ENCODE assay signal across 8 mouse cellular contexts in the genomic region with DNA sequence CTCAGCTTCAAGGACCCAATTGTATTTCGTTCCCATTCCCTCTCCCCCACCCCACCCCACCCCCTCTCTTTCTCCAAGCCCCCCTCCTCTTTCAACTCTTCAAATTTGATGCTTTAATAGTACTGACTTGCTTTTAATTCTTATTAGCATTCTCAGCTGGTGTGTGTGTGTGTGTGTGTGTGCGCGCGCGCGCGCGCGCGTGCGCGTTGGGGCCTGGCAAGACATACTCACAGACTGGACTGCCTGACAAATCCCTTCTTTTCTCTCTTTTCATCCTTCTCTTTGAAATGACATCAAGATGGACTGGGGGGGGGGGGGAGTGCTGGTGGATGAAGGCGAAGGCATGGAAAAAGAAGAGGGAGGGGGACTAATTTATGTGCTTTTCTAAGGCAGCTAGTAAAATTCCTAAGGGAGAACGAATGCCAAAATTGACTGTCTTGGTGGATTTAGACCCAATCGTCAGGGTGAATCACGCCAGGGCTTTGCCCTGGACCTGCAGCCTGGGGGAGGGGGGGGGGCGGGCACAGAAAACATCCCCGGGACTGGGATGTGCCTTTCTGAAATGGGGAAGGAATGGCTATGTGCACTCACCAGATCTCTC. TPM values are rescaled to one million over a fixed set of nuclear protein-coding genes. Genes with fewer than 3 reads are reported as not detected.
DNase-seq lines count a peak whose midpoint lies in the region; ATAC-seq and TF ChIP-seq lines count a peak whose summit lies in the region.

No protein-coding gene starts in this region.

- H3K36me3 ChIP-seq in MEL (ENCODE audit: control insufficient read depth in 1 of 2, insufficient read depth in 2 of 2, low read length in 2 of 2): peaks cover 0 to 28% of the 10 kb centered on the region in 2 experiments; a peak in 2 of 4 replicates
- H3K36me3 ChIP-seq in forebrain, embryonic 12.5 days (replicated peaks): no peaks in the 10 kb centered on the region
- no peaks in the 10 kb centered on the region for H3K36me3 ChIP-seq in limb, embryonic 12.5 days
- H3K36me3 ChIP-seq in neural tube, embryonic 11.5 days (ENCODE audit: control insufficient read depth, insufficient read depth, low read length): no peaks in the 10 kb centered on the region

- TF ChIP-seq EP300 in MEL (IDR thresholded peaks at IDR 0.05; ENCODE audit: low read depth in 1 of 2, low read length in 2 of 2): no peak

- ATAC-seq in forebrain, embryonic 12.5 days (ENCODE audit: low FRiP score): no peak
- no peak for ATAC-seq in limb, embryonic 12.5 days (ENCODE audit: insufficient number of reproducible peaks, insufficient read depth, low FRiP score, low TSS enrichment, low read depth)
- no peak for ATAC-seq in neural tube, embryonic 11.5 days (ENCODE audit: insufficient read depth, low FRiP score, low TSS enrichment)

- TF ChIP-seq CTCF in MEL (IDR thresholded peaks at IDR 0.05 in 2 of 3, conservative IDR thresholded peaks at IDR 0.05 in 1 of 3; ENCODE audit: control insufficient read depth in 1 of 3, insufficient read depth in 1 of 3, low read depth in 2 of 3, low read length in 3 of 3, poor library complexity in 1 of 3, severe bottlenecking in 1 of 3): no peak

- peak overlapping the region; percentile 40 to 63 for H3K4me3 ChIP-seq in MEL (ENCODE audit: control insufficient read depth in 1 of 2, insufficient read depth in 1 of 2, low read depth in 2 of 2, low read length in 2 of 2)
- no peak overlapping the region for H3K4me3 ChIP-seq in forebrain, embryonic 12.5 days (replicated peaks)
- peak overlapping the region; percentile 39 for H3K4me3 ChIP-seq in limb, embryonic 12.5 days (replicated peaks)
- no peak overlapping the region for H3K4me3 ChIP-seq in neural tube, embryonic 11.5 days (ENCODE audit: low read depth, low read length)

- H3K79me2 ChIP-seq in MEL (ENCODE audit: control insufficient read depth, insufficient read depth, low read length, poor library complexity): peaks cover 9% of the 10 kb centered on the region

- intact Hi-C loops in gastrocnemius, postnatal 36 days (cut with DNase I): no loop called here
- intact Hi-C loops in left cerebral cortex, postnatal 10 days (cut with DNase I): no loop called here

- no peaks in the 10 kb centered on the region for H3K27me3 ChIP-seq in MEL (ENCODE audit: control insufficient read depth in 1 of 2, insufficient read depth in 2 of 2, low read length in 2 of 2)
- H3K27me3 ChIP-seq in forebrain, embryonic 12.5 days: no peaks in the 10 kb centered on the region
- no peaks in the 10 kb centered on the region for H3K27me3 ChIP-seq in limb, embryonic 12.5 days
- H3K27me3 ChIP-seq in neural tube, embryonic 11.5 days (ENCODE audit: control insufficient read depth, insufficient read depth, low read length): peaks cover 3% of the 10 kb centered on the region; the same call in 1 of the 2 replicates

- WGBS in forebrain, embryonic 12.5 days: under 1% methylated on average over 17 of the region's 18 CpGs
- WGBS in limb, embryonic 12.5 days: under 1% methylated on average over 18 of the region's 18 CpGs
- WGBS in neural tube, embryonic 11.5 days: 0% methylated on average over 18 of the region's 18 CpGs

- TF ChIP-seq POLR2A in MEL (IDR thresholded peaks at IDR 0.05; ENCODE audit: control insufficient read depth in 1 of 2, insufficient read depth in 1 of 2, low read depth in 1 of 2, low read length in 2 of 2, poor library complexity in 1 of 2): no peak

- peak overlapping the region; percentile 100 for H3K27ac ChIP-seq in MEL (ENCODE audit: control insufficient read depth, low read depth, low read length)
- peak overlapping the region; percentile 98 for H3K27ac ChIP-seq in forebrain, embryonic 12.5 days
- peak overlapping the region; percentile 99 for H3K27ac ChIP-seq in limb, embryonic 12.5 days
- peak overlapping the region; percentile 85 for H3K27ac ChIP-seq in neural tube, embryonic 11.5 days (ENCODE audit: low read depth, low read length)

- peak overlapping the region; percentile 63 for H3K4me2 ChIP-seq in forebrain, embryonic 12.5 days
- H3K4me2 ChIP-seq in limb, embryonic 12.5 days: peak overlapping the region; percentile 65
- peak overlapping the region; percentile 48 for H3K4me2 ChIP-seq in neural tube, embryonic 11.5 days (ENCODE audit: low read depth)

- no peak for TF ChIP-seq RAD21 in MEL (IDR thresholded peaks at IDR 0.05; ENCODE audit: low read depth, low read length)

- H3K4me1 ChIP-seq in MEL (ENCODE audit: control insufficient read depth in 1 of 2, insufficient read depth in 2 of 2, low read length in 2 of 2): peaks cover 6 to 36% of the 10 kb centered on the region in 2 experiments
- H3K4me1 ChIP-seq in forebrain, embryonic 12.5 days: peaks cover 92% of the 10 kb centered on the region
- H3K4me1 ChIP-seq in limb, embryonic 12.5 days (replicated peaks): peaks cover 93% of the 10 kb centered on the region
- H3K4me1 ChIP-seq in neural tube, embryonic 11.5 days (ENCODE audit: control insufficient read depth, insufficient read depth, low read length): peaks cover 74% of the 10 kb centered on the region

- H3K9me3 ChIP-seq in MEL (replicated peaks; ENCODE audit: insufficient read depth, low read length): no peaks in the 10 kb centered on the region
- no peaks in the 10 kb centered on the region for H3K9me3 ChIP-seq in forebrain, embryonic 12.5 days
- H3K9me3 ChIP-seq in limb, embryonic 12.5 days: no peaks in the 10 kb centered on the region
- H3K9me3 ChIP-seq in neural tube, embryonic 11.5 days (ENCODE audit: control insufficient read depth, low read length): no peaks in the 10 kb centered on the region

- peak overlapping the region; percentile 95 for H3K9ac ChIP-seq in MEL (ENCODE audit: control insufficient read depth, low read depth, low read length, poor library complexity, severe bottlenecking)
- peak overlapping the region; percentile 56 for H3K9ac ChIP-seq in forebrain, embryonic 12.5 days
- peak overlapping the region; percentile 35; the same call in 1 of the 2 replicates for H3K9ac ChIP-seq in limb, embryonic 12.5 days (replicated peaks)
- H3K9ac ChIP-seq in neural tube, embryonic 11.5 days (ENCODE audit: low read length): no peak overlapping the region

- DNase-seq in gastrocnemius, postnatal 25 days: peak; percentile 44
- no peak for DNase-seq in gastrocnemius, postnatal 36 days
- peak; percentile 51 for DNase-seq in MEL (ENCODE audit: low read depth, low spot score)
- peak; percentile 74 for DNase-seq in neural tube, embryonic 11.5 days (ENCODE audit: low spot score)
- no peak for DNase-seq in left cerebral cortex, adult 8-10 months (ENCODE audit: low spot score in 2 of 2)
- no peak for DNase-seq in left cerebral cortex, postnatal 10 days (ENCODE audit: extremely low spot score in 1 of 2, low spot score in 2 of 2)

TF ChIP-seq in MEL, 35 proteins besides CTCF, POLR2A, EP300 and RAD21:
- TF ChIP-seq MXI1 (IDR thresholded peaks at IDR 0.05; ENCODE audit: low read depth, low read length): no peak
- TF ChIP-seq MAX (IDR thresholded peaks at IDR 0.05; ENCODE audit: low read length): 0 out of 2 replicates have a peak, but pooled peaks have one; percentile 13
- no peak for TF ChIP-seq JUND (IDR thresholded peaks at IDR 0.05; ENCODE audit: low read depth, low read length)
- TF ChIP-seq NRF1 (IDR thresholded peaks at IDR 0.05; ENCODE audit: insufficient read depth, low read depth, low read length, poor library complexity, severe bottlenecking): peak; percentile 79
- TF ChIP-seq TBP (IDR thresholded peaks at IDR 0.05; ENCODE audit: low read depth, low read length): no peak
- peak; percentile 5; the same call in 1 of the 2 replicates for TF ChIP-seq ETS1 (IDR thresholded peaks at IDR 0.05; ENCODE audit: low read depth, low read length)
- TF ChIP-seq E2F4 (IDR thresholded peaks at IDR 0.05; ENCODE audit: borderline replicate concordance, low read depth, low read length): no peak
- no peak for TF ChIP-seq ZMIZ1 (IDR thresholded peaks at IDR 0.05; ENCODE audit: low read depth, low read length)
- TF ChIP-seq ZKSCAN1 (IDR thresholded peaks at IDR 0.05; ENCODE audit: low read depth, low read length): no peak
- TF ChIP-seq GABPA (IDR thresholded peaks at IDR 0.05; ENCODE audit: low read depth, low read length): no peak
- no peak for TF ChIP-seq MAZ (IDR thresholded peaks at IDR 0.05; ENCODE audit: low read depth, low read length)

RNA-seq across cellular contexts. Expression of gene Irf2bpl, which starts 8.2 kb away (rescaled TPM):
- total RNA-seq in gastrocnemius, postnatal 25 days (2021): 10 to 100 TPM; 22.0 to 24.0 TPM
- 10 to 100 TPM; 18.6 to 23.7 TPM for total RNA-seq in gastrocnemius, postnatal 36 days (2021)
- total RNA-seq in MEL (2012; rRNA removed): 6.9 and 8.2 TPM in 2 replicates
- polyA plus RNA-seq in MEL (2012; ENCODE audit: insufficient read depth in 1 of 2, insufficient read length in 2 of 2, low read depth in 1 of 2, low replicate concordance in 2 of 2, missing spikeins in 1 of 2): 1 to 10 TPM in 1 of 2 experiments, not detected in 1; 8.0 TPM
- 74.8 and 81.9 TPM in 2 replicates for polyA plus RNA-seq in forebrain, embryonic 12.5 days (2016; fragmentation: Nextera tagmentation; extraction: Ambion mirVana)
- 55.7 and 57.2 TPM in 2 replicates for polyA plus RNA-seq in limb, embryonic 12.5 days (2016; fragmentation: Nextera tagmentation; extraction: Ambion mirVana)
- 19.4 and 20.6 TPM in 2 replicates for polyA plus RNA-seq in neural tube, embryonic 11.5 days (2014; fragmentation: Nextera tagmentation; extraction: Ambion mirVana)
- total RNA-seq in left cerebral cortex, adult 8-10 months (2022): 10 to 100 TPM; 60.7 to 74.9 (median 68.5) TPM
- total RNA-seq in left cerebral cortex, postnatal 10 days (2021): 10 to 100 TPM; 86.4 to 89.5 TPM

RNA-seq across cellular contexts. Expression of gene Cipc, which starts 54.0 kb away (rescaled TPM):
- 10 to 100 TPM; 22.7 to 32.3 TPM for total RNA-seq in gastrocnemius, postnatal 25 days (2021)
- 10 to 100 TPM; 26.3 to 30.3 TPM for total RNA-seq in gastrocnemius, postnatal 36 days (2021)
- 22.5 and 24.8 TPM in 2 replicates for total RNA-seq in MEL (2012; rRNA removed)
- polyA plus RNA-seq in MEL (2012; ENCODE audit: insufficient read depth in 1 of 2, insufficient read length in 2 of 2, low read depth in 1 of 2, low replicate concordance in 2 of 2, missing spikeins in 1 of 2): 10 to 100 TPM; 27.5 to 98.1 TPM
- polyA plus RNA-seq in forebrain, embryonic 12.5 days (2016; fragmentation: Nextera tagmentation; extraction: Ambion mirVana): 49.5 and 51.4 TPM in 2 replicates
- 30.8 and 33.1 TPM in 2 replicates for polyA plus RNA-seq in limb, embryonic 12.5 days (2016; fragmentation: Nextera tagmentation; extraction: Ambion mirVana)
- polyA plus RNA-seq in neural tube, embryonic 11.5 days (2014; fragmentation: Nextera tagmentation; extraction: Ambion mirVana): 40.1 and 42.8 TPM in 2 replicates
- 100 to 1,000 TPM in 1 of 4 experiments, 10 to 100 TPM in 3; 95.7 to 109 (median 99.4) TPM for total RNA-seq in left cerebral cortex, adult 8-10 months (2022)
- total RNA-seq in left cerebral cortex, postnatal 10 days (2021): 10 to 100 TPM; 59.9 to 61.9 TPM

Comparison
In these comparisons a context has a peak if more than half of its experiments do, and no peak if none do; other contexts are left out.
1. DNase-seq: peak in gastrocnemius, postnatal 25 days (single experiment), MEL (single experiment) and neural tube, embryonic 11.5 days (single experiment); none in gastrocnemius, postnatal 36 days (0 of 2), left cerebral cortex, adult 8-10 months (0 of 2) and left cerebral cortex, postnatal 10 days (0 of 2).
2. H3K4me3 ChIP-seq: peak in MEL (2 of 2) and limb, embryonic 12.5 days (single experiment); none in forebrain, embryonic 12.5 days (single experiment) and neural tube, embryonic 11.5 days (single experiment).
3. Peak in every context shown above with its lines, with median percentiles within 50 percentile points of each other: H3K27ac ChIP-seq and H3K4me2 ChIP-seq.